Mouse (Mus musculus): Measurements from ENCODE around the gene Gm6763. TPM values are rescaled to one million over a fixed set of nuclear protein-coding genes. Genes with fewer than 3 reads are reported as not detected.

Gm6763 gene
- not detected in 2 replicates for polyA plus RNA-seq (2012; rRNA removed; ENCODE audit: low replicate concordance)

DNA sequence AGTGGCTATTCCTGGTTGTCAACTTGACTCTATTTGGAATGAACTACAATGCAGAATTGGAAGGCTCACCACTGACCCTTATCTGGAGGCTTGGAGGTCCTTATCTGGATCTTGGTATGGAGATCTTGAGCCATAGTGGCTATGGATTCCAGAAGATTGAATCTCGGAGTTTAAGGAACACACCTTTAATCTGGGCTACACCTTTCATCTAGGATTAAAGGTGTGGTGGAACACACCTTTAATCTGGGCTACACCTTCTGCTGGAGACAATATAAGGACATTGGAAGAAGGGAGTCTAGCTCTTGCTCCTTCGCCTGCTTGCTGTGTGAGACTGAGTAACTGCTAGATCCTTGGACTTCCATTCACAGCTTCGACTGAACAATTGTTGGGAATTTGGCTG lies at the start of gene Gm6763:
Gm6763 (plus strand) TSS at position 301 of the 400 bp plus-strand sequence.

GRCm38 (mm10) chr10:104142687-104143086 lies 8.6 kb upstream of the Gm6763 start, which contains the start of gene Gm21293:
TSS of gene Gm21293 (plus strand) at chr10:104142987.

DNA sequence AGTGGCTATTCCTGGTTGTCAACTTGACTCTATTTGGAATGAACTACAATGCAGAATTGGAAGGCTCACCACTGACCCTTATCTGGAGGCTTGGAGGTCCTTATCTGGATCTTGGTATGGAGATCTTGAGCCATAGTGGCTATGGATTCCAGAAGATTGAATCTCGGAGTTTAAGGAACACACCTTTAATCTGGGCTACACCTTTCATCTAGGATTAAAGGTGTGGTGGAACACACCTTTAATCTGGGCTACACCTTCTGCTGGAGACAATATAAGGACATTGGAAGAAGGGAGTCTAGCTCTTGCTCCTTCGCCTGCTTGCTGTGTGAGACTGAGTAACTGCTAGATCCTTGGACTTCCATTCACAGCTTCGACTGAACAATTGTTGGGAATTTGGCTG lies 8.4 kb downstream of the Gm6763 start, which contains the start of gene Gm8764:
Gm8764 (plus strand) TSS at position 301 of the 400 bp plus-strand sequence.

DNA sequence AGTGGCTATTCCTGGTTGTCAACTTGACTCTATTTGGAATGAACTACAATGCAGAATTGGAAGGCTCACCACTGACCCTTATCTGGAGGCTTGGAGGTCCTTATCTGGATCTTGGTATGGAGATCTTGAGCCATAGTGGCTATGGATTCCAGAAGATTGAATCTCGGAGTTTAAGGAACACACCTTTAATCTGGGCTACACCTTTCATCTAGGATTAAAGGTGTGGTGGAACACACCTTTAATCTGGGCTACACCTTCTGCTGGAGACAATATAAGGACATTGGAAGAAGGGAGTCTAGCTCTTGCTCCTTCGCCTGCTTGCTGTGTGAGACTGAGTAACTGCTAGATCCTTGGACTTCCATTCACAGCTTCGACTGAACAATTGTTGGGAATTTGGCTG lies 16.9 kb downstream of the Gm6763 start, which contains the start of gene Gm21304:
Gm21304 (plus strand) TSS at position 301 of the 400 bp plus-strand sequence.

DNA sequence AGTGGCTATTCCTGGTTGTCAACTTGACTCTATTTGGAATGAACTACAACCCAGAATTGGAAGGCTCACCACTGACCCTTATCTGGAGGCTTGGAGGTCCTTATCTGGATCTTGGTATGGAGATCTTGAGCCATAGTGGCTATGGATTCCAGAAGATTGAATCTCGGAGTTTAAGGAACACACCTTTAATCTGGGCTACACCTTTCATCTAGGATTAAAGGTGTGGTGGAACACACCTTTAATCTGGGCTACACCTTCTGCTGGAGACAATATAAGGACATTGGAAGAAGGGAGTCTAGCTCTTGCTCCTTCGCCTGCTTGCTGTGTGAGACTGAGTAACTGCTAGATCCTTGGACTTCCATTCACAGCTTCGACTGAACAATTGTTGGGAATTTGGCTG lies 25.4 kb downstream of the Gm6763 start, which contains the start of gene Gm21312:
Gm21312 (plus strand) TSS at position 301 of the 400 bp plus-strand sequence.

GRCm38 (mm10) chr10:104185233-104185632 lies 33.9 kb downstream of the Gm6763 start, which contains the start of gene Gm20765:
TSS of gene Gm20765 (plus strand) at chr10:104185533.

GRCm38 (mm10) chr10:104193742-104194141 lies 42.4 kb downstream of the Gm6763 start, which contains the start of gene Gm4340:
TSS of gene Gm4340 (plus strand) at chr10:104194042.

Other genes starting within 250 kb of the Gm6763 start
- gene Gm21293, start 8.5 kb upstream of the Gm6763 start, polyA plus RNA-seq (2012; rRNA removed; ENCODE audit: low replicate concordance) = not detected in 2 replicates
- gene Gm8764, start 8.5 kb downstream of the Gm6763 start, polyA plus RNA-seq (2012; rRNA removed; ENCODE audit: low replicate concordance) = not detected in 2 replicates
- gene Gm21304, start 17.0 kb downstream of the Gm6763 start, polyA plus RNA-seq (2012; rRNA removed; ENCODE audit: low replicate concordance) = not detected in 2 replicates
- gene Gm21312, start 25.5 kb downstream of the Gm6763 start, polyA plus RNA-seq (2012; rRNA removed; ENCODE audit: low replicate concordance) = not detected in 2 replicates
- gene Gm20765, start 34.0 kb downstream of the Gm6763 start, polyA plus RNA-seq (2012; rRNA removed; ENCODE audit: low replicate concordance) = not detected in 2 replicates
- gene Gm4340, start 42.5 kb downstream of the Gm6763 start, polyA plus RNA-seq (2012; rRNA removed; ENCODE audit: low replicate concordance) = not detected in 2 replicates

Data from mammary gland, adult 2 months (tissue).